Mouse (Mus musculus): ENCODE measurements around the gene Dvl3.

Gene Dvl3

DNA sequence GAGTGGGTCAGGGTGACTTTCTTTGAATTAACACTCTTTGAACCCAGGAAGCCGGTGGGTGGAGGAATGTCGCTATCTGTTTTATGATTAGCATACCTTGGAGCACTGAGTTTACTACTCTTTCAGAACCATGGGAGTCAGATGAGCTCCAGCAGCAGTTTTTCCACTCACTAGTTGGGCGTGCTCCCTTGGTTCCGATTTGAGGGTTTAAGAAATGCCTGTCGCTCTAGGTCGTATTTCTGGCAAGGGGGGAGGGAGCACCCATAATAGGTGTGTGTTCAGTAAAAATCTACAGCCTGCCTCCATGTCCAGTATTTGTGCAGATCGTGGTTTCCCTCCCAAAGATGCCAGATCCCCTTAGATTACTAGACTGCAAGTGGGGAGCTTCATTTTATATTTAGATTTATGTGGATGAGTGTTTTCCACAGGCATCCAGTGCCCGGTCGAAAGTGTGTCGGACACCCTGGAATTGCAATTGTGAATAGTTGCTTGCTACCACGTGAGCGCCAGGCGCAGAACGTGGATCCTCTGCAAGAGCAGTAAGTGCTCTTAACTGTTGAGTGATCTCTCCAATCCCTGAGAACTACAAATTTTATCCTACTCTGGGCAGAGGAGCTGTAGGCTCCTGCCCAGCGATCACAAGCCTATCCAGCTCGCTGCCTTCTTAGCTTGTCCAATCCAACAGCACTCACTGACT is 18.7 kb upstream of the Dvl3 start:
- DNase-seq (ENCODE audit: low spot score in 2 of 2), result peak in 1 of 2 experiments; percentile 23

DNA sequence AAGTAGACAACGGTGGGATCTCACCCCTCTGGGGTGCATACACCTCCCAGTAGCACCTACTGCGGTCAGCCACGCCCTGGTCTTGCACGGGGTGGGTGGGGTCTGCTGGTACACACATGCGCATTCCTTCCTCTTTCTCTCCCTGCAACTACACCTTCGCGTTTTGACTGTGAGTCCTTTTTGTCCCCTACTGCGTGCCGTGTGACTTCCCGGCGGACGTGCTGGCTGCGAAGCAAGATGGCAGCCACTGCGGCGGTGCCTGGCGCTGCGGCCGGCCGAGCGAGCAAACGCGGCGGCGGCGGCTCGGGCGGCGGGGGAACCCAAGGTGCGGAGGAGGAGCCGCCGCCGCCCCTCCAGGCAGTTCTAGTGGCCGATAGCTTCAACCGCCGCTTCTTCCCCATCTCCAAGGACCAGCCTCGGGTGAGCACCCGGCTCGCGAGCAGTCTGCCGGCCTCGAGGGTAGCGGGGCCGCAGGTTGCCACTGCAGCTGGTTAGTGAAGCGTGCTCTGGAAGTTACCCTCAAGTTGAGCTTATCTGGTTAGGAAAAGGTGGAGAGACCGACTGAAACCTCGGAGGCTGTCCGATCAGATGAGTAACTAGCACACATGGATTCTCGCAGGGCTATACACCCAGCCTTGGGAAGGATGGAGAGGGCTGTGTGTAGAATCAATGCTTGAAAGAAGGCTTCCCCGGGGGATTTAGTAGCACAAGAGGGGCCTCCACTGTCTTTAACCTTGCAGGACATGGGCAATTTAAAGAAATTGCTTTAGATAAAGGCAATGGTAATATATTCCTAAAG is 17.9 kb upstream of the Dvl3 start, which contains the start of gene Eif2b5:
Gene Eif2b5 (plus strand): TSS at position 141 of the 799 bp plus-strand sequence.
- peak; percentile 88 to 95 for DNase-seq (ENCODE audit: low spot score in 2 of 2)

DNA sequence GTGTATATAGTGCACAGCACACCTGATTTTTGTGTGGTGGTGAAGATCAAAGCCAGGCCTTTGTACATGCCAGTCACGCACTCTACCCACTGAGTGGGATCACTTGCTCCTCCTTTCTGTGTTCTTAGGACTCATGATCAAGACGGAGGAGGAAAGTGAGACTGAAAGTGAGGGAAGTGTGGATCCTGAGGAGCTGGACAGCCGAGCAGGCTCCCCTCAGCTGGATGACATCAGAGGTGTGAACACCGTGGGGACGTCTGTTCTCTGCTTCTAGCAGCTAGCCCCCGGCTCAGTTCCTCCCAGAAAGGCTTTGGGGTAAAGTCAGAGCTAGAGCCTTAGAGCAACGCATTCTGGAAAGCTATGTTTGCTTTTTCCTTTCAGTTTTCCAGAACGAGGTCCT is 10.8 kb upstream of the Dvl3 start:
- no peak for DNase-seq (ENCODE audit: low spot score in 2 of 2)

DNA sequence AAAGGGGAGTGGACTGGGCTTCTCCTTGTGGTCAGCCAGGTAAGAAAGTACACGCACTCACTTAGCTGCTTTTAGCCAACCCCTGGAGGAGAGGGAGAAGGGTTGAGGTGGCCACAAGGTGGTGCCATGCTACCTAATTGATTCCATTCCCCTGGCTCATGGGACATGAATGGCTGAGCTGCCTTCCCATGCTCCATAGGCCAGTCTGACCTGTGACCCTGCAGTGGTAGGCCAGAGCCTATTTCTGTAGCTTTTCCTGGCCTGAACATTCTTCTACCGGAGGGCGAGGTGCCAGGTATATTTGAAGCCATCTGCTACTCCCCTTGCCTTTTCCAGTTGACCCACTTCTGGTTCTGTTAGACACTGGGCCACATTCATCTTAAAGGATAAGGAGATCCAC is 7.4 kb upstream of the Dvl3 start:
- DNase-seq (ENCODE audit: low spot score in 2 of 2), result no peak

DNA sequence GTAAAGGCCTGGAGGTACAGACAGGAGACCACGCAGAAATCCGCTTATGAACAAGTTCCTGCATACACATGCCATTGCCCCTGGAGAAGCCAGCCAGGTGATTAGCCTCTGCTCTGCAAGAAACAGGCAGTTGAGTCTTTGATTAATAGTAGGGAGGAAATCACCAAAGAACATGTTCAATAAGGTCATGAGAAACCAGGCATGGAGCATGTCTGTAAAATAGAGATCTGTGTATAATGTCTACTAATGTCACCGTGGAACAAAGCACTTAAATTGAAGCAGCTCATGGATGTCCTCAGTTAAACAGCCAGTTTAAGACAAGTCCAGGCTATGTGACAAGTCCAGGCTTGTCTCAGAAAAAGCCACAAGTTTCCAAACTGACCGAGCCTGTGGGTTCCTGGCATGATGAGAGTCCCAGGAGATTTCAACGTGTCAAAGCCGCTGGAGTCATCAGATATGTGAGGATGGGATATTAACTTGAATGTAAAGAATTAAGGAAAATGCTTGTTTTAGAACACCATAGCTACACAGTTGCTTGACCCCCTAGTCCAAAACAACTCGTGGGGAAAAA is 5.4 kb upstream of the Dvl3 start:
- no peak for DNase-seq (ENCODE audit: low spot score in 2 of 2)

DNA sequence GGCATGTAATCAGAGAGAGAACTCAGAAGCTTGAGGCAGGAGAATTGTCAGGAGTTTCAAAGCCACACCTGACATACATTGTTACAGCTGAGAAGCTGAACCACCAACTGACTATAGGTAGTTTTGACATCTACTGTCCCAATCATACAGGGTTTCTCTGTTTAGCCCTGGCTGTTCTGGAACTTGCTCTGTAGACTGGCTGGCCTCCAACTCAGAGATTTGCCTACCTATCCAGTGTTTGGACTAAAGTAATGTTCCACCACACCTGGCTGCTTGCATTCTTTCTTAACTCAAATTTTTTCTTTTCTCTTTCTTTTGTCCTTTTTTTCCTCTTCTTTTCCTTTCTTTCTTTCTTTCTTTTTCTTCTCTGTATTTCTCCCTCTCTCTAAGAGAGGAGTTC is 750 bp upstream of the Dvl3 start:
- no peak for DNase-seq (ENCODE audit: low spot score in 2 of 2)

DNA sequence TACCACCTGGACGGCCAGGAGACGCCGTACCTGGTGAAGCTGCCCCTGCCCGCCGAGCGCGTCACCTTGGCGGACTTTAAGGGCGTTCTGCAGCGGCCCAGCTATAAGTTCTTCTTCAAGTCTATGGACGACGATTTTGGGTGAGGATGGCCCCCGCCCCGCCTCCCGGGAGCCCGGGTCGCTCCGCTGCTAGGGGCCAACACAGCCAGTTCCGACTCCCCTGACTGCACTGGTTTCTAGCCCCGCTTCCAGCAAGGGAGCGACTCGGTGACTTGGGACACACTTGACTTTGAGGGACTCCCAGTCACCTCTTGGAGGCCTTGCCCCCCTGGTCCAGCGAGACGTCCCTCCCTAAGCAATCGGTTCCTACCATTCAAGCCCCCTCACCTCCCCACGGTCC is 434 bp downstream of the Dvl3 start:
- no peak for DNase-seq (ENCODE audit: low spot score in 2 of 2)

DNA sequence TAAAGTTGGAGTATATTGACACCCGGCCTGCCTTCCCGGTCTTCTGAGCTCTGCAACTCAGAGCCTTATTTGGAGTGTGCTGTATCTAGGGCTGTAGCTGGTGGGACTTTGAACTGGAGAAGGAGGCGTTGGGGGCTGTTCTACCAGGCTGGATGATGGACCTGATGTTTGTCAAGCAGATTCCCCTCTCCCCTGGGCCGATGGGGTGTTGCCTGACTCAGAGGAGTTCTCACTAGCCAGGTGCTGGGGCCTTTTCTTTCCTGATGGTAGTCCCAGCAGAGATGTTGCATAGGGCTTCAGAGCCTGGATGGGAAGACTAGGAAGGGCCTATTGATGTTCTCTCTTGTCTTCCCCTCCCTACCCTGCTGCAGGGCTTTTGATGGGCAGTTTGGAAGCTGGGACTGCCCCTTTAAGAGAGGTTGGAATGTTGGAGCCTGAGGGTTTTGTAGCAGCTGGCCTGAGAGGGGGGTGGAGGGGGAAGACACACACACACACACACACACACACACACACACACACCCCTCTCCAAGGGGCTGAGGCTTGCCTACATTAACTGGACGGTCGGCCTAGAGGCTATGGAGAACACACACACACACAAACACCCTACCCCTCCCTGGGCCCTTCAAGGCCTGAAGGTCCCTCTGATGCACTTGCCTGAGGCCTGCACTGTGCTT is 1.1 kb downstream of the Dvl3 start:
- DNase-seq (ENCODE audit: low spot score in 2 of 2), result no peak

DNA sequence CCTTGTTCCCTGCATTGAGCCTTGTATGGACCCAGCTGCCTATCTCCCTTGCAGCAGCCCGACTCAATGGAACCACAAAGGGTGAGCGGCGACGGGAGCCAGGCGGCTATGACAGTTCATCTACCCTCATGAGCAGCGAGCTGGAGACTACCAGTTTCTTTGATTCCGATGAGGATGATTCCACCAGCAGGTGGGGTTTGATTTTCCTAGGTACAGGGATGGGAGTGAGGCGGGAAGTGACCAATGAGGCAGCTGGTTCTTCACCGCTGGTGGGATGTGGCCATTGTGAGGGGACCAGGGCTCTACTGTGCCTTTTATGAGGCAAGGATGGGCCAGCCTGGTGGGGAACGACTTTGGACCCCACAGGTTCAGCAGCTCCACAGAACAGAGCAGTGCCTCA is 7.1 kb downstream of the Dvl3 start:
- DNase-seq (ENCODE audit: low spot score in 2 of 2), result no peak

DNA sequence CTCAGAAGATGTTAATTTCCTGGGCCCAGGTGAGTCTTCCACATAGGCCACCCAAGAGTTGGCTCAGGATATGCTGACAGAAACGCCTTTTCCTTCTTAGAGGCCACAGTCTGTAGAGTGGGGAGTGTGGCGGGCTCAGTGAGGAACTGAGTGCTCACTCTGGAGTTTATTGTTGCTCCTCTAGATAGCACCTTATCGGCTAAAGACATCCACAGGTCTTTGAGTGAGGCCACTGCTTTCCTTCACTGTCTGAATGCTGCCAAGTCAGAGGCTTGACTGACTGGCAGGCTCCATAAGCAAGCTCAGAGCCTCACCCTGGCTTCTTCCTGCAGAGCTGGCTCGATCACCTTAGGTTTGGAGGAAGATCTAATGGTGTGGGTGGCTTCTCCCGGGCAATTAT is 12.0 kb downstream of the Dvl3 start:
- no peak for DNase-seq (ENCODE audit: low spot score in 2 of 2)

DNA sequence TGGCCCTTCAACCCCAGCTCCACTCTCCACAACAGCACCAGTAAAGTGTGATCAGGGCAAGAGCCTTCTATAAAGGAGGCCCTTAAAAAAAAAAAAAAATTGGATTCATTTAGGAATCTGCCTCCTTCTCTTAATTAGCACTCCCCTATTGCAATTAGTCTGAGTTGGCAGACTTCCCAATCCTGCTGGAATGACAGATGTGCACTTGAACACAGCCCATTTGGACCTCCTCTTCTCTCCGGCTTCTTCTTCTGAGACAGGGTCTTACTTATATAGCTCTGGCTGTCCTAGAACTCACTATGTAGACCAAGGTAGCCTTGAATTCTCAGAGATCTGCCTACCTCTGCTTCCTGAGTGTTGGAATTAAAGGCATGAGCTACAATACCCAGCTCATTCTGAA is 12.6 kb downstream of the Dvl3 start:
- DNase-seq (ENCODE audit: low spot score in 2 of 2), result no peak

DNA sequence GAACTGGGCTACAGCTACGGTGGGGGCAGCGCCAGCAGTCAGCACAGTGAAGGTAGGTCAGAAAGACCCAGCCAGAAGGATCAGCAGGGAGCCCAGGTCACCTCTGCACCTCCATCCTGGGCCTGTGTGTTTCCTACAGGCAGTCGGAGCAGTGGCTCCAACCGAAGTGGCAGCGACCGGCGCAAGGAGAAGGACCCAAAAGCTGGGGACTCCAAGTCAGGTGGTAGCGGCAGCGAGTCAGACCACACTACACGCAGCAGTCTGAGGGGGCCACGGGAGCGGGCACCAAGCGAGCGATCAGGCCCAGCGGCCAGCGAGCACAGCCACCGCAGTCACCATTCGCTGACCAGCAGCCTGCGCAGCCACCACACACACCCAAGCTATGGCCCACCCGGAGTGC is 14.2 kb downstream of the Dvl3 start:
- no peak for DNase-seq (ENCODE audit: low spot score in 2 of 2)

DNA sequence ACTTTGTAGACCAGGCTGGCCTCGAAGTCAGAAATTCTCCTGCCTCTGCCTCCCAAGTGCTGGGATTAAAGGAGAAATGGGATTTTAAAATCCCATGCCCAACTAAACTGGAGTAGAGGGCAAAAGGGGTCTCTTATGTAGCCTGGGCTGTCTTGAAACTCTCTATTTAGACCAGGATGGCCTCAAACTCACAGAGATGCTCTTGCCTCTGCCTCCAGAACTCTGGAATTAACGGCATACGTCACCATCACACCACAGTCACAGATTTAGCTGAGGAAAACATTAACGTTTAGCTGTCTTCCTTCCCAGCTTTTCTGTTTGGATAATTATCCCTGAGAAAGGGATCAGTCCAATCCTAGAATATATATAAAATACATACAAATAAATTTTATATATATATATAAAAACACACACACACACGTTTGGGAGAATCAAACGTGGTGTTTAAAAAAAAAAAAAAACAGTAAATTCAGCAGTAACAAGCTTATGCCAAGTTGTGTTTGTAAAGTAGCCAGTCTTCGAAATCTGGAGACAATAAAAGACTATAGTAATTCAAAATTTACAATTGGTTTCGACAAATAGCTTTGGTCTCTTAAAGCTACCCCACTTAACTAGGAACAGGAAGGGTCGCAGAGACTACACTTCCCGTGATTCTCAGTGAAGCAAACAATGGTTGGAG is 18.0 kb downstream of the Dvl3 start:
- no peak for DNase-seq (ENCODE audit: low spot score in 2 of 2)

DNA sequence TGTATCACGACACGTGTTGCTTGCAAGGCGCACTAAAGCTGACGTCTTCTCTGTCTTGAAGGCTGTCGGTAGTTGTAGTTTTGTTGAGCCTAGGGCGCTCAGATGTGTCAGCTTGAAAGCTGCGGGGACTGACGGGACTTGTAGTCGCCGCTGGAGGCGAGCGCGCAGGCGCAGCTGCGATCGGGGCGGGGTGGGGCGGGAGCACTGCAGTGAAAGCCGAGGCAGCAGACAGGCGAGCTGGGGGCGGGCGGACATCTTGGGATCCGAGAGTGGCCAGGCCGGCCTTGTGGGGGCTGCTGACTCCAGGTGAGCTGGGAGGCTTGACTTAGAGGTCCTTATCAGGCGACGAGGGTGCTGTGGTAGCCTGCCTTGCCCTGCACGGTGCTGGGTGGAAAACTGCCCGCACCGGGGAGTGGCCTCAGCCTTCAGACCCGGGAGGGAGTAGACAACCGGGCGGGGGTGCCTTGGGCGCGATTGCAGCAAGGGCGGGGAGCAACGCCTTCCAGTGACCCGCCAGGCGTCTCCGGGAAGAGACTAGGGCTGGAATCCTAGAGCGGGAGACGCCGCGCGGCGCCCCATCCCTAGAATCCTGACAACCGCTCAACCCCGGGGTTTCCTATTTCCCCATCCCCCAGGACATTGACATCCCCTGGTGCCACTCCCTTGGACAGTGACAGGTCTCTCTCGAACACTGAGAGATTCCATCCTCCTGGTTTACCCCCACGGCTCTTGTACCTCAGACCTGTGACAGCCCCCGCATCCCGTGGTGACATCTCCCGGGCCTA is 18.7 kb downstream of the Dvl3 start, which contains the start of gene Ap2m1:
Gene Ap2m1 (plus strand): TSS at position 183 of the 785 bp plus-strand sequence.
- DNase-seq (ENCODE audit: low spot score in 2 of 2), result peak; percentile 97 to 98

DNA sequence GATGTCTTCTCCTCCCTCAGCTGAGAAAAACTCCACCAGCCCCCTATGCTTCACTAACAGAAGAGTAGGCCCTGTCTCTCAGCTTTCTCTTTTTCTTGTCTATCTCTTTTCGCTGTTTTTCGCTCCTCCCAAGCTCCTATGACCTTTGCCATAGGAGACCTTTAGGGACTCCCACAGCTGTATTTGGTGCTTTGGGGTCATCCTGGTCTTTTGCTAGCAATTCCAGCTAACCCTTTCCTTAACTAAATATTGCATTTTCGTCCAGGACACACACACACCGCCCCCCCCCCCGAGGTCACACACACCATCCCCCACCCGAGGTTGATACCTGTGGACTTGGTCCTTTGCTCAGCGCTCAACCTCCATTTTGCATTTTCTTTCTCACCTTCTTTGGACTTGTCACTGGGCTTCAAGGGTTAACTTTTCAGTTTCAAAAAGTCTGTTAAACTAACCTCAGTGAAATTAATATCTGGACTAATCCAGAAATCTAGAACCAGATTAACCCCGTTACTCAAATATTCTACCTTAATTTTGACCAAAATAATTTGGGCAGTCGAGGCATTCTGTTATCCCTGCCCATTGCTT is 19.4 kb downstream of the Dvl3 start:
- DNase-seq (ENCODE audit: low spot score in 2 of 2), result no peak

DNA sequence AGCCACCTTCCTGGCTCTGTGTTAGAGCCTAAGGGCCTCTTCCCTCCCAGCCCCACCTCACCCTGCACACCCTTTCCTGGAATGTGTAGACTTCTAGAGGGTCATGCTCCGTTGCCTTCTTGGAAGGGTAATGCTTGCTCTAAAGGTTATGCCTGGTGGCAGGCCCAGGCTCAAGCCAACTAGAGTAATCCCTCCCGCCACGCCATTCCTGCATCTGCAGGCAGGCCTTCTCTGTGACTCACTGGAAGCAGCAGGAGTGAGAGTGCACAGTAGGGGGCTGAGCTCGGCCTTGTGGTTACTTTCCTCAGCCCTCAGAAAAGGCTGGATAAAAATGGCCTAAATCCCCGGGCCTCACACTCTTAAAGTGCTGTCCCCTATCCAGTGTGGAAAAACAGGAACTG is 20.3 kb downstream of the Dvl3 start:
- no peak for DNase-seq (ENCODE audit: low spot score in 2 of 2)

DNA sequence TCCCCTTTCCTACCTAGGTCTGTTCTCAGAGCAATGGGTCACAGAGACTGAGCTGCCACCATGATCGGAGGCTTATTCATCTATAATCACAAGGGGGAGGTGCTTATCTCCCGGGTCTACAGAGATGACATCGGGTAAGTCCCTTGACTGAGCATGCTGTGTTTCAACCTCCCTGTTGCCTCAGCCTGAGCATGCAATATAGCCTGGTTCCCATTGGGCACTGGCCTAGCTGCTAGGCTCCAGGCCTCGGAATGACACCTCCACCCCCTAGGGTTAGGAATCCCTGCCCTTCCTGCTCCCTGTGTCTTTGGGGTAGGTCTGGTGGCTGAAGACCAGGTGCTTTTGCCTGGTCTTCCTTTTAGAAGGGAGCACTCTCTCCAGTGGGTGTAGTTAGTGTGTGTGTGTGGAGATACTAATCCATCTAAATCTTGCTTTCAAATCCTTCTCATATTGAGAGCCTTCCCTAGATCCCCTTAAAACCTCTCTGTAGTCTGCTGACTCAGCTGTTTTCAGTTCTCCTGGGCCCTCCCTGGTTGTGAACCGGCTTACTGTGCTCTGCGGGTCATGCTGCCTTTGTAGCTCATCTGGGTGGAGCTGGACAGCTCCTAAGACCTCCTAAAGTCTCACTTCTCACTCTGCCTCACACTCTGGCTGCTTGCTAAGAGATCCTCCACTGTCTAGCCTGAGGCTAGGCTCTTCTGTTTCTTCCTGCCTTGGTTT is 21.0 kb downstream of the Dvl3 start:
- DNase-seq (ENCODE audit: low spot score in 2 of 2), result no peak

DNA sequence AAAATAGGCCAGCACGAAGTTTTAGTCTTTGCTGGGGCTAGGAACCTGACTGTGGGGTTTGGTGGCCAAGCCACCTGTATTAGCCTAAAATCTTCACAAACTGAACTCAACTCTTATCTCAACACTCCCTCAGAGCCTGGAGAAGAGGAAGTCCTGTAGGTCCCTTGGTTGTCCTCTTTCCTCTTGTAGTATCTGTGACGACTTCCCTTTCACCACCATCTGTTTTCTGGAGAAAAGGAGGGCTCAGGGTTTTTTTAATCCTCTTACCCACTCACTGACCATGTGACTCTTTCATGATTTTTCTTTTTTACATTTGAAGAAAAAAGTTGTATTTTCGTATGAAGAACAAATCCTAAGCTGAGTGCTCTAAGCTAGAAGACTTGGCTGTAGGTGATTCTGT is 22.9 kb downstream of the Dvl3 start:
- DNase-seq (ENCODE audit: low spot score in 2 of 2), result no peak

DNA sequence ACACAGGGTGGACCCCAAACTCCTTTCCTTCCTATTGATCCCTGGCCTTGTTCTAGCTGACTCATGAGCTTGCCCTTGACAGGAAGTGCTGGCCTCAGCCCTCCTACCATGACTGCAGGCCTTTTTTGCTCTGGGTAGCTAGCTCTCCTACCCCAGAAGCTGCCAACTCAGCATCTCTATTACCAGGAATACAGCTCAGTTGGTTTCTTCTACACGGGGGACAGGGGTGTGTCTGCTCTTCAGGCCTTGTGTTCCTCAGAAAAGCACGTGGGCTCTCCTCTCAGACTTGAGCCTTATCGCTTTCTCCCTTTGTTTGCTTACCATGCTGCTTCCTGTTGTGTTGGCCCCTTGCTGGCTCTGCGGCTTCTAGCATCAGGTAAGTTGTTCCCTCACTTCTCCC is 23.7 kb downstream of the Dvl3 start:
- no peak for DNase-seq (ENCODE audit: low spot score in 2 of 2)

DNA sequence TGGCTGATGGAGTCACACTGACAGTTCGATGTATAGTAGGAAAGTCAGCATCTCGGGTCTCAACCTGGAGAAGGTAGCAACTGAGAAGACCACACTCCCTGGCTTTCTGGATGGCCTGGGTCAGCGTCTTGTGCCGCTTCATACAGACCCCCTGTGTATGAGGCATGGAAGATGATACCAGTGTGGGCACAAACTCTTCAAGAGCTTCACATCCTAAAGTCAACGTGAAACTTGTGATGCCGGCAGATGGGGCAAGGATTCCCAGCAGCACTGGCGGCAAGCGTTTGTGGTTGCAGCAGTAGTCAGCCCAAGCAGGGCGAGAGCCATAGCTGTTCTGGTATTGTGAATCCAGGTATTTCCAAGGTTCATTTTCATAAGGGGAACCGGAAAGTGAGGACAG is 28.9 kb downstream of the Dvl3 start:
- no peak for DNase-seq (ENCODE audit: low spot score in 2 of 2)

Measured in left cerebral cortex, adult 9 months (tissue).